Mouse (Mus musculus) intestine, postnatal 0 days (tissue): ENCODE measurements around the gene Slc17a1. TPM values are rescaled to one million over a fixed set of nuclear protein-coding genes. Genes with fewer than 3 reads are reported as not detected.

Experiments used
- ATAC-seq: fragments of 200-750 bp; cut with Nextera tagmentation; 2 replicates; pipeline ENCODE4 v1.8.0; 2017; ENCODE audit warnings: mild to moderate bottlenecking, moderate TSS enrichment, moderate library complexity
- H3K27ac ChIP-seq: fragments of 300-500 bp; sonication (generic); 2 replicates; pipeline ENCODE4 v1.5.1; 2014; ENCODE audit warnings: mild to moderate bottlenecking, low read depth, low read length, moderate library complexity
- H3K27me3 ChIP-seq: fragments of 300-500 bp; sonication (generic); replicated peaks from 2 replicates; pipeline ENCODE4 v1.6.1; 2014; ENCODE audit warnings: low read length, mixed read lengths; ENCODE audit not compliant: control insufficient read depth, insufficient read depth
- H3K36me3 ChIP-seq: fragments of 300-500 bp; sonication (generic); 2 replicates; pipeline ENCODE4 v1.6.1; 2014; ENCODE audit warnings: mild to moderate bottlenecking, moderate library complexity; ENCODE audit not compliant: control insufficient read depth, insufficient read depth
- H3K4me1 ChIP-seq: fragments of 300-500 bp; sonication (generic); replicated peaks from 2 replicates; pipeline ENCODE4 v1.6.1; 2014; ENCODE audit warnings: antibody characterized with exemption, low read length, mixed read lengths; ENCODE audit not compliant: control insufficient read depth, insufficient read depth
- H3K4me2 ChIP-seq: fragments of 300-500 bp; sonication (generic); replicated peaks from 2 replicates; pipeline ENCODE4 v1.6.1; 2014; ENCODE audit warnings: low read depth, mild to moderate bottlenecking, moderate library complexity
- H3K4me3 ChIP-seq: fragments of 300-500 bp; sonication (generic); 2 replicates; pipeline ENCODE4 v1.5.1; 2014; ENCODE audit warnings: low read depth, low read length
- H3K9ac ChIP-seq: fragments of 300-500 bp; sonication (generic); 2 replicates; pipeline ENCODE4 v1.6.1; 2014; ENCODE audit warnings: mild to moderate bottlenecking, low read depth, low read length
- H3K9me3 ChIP-seq: fragments of 300-500 bp; sonication (generic); 2 replicates; pipeline ENCODE4 v1.6.1; 2016; ENCODE audit warnings: mixed run types; ENCODE audit not compliant: control insufficient read depth
- CTCF ChIP-seq: sonication (generic); IDR thresholded peaks from 2 replicates; pipeline ENCODE4 v1.5.1; 2016; ENCODE audit warnings: low read depth, mild to moderate bottlenecking, control low read depth, antibody characterized with exemption, moderate library complexity
- WGBS: fragments of 180-500 bp; shearing (Covaris S2); extraction: QIAGEN DNeasy Blood & Tissue Kit; methylation state at CpG from one replicate; pipeline ENCODE4 v1.1.7; 2014; 5-methylcytosine and 5-hydroxymethylcytosine counted together
- polyA plus RNA-seq: library from polyadenylated mRNA; unstranded; fragments of >200 nt; fragmentation: Nextera tagmentation; extraction: Ambion mirVana; gene quantifications from 2 replicates; pipeline ENCODE4 v1.2.1, GENCODE M21; 2015

Gene Slc17a1
- polyA plus RNA-seq, 1 experiment from 2014 or later = 0.98 TPM

DNA sequence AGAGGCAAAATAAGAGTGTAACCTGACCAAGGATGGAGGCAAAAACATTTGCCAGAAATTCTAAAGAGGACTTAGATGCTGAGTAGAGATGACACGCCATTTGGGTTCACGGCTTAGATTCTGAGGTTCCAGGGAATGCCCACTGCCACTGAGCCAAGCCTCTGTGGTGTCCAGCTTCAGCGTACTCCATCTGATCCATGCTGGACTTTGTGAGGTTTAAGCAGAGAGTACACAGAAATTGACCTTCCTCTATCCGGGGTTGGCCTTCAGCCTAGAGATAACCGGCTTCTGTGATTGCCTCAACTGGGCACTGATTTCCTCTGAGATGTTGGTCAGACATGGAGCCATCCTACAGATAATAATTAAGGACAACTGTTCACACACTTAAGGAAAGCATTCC, 30.9 kb upstream of the Slc17a1 start:
- no peaks in the 10 kb centered on the region for H3K36me3 ChIP-seq
- no peak for TF ChIP-seq CTCF
- H3K9ac ChIP-seq = no peak overlapping the region
- WGBS = 78% methylated on average over 5 of the region's 5 CpGs
- H3K4me2 ChIP-seq = no peak overlapping the region
- H3K27me3 ChIP-seq = no peaks in the 10 kb centered on the region
- no peak for ATAC-seq
- H3K27ac ChIP-seq = no peak overlapping the region
- no peaks in the 10 kb centered on the region for H3K9me3 ChIP-seq
- no peak overlapping the region for H3K4me3 ChIP-seq
- H3K4me1 ChIP-seq = no peaks in the 10 kb centered on the region

DNA sequence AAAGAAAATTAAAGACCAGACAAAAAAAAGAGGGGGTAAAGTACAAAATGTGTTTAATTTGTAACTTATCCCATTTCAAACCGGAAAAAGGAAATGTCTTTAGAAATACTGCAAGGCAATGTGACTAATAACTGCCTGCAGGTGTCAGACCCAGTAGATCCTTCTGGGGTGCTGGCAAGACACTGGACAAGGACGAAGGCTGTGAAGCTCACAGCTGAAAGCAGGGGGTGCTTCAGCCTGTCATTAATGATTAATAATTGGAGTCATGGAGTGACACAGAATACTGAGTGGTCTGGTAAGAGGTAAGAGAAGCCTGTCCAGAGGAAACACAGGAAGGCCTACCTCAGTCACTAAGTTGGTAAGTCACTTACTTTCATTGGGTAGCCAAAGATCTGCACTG, 28.2 kb upstream of the Slc17a1 start, which contains the start of gene Slc17a3:
TSS of gene Slc17a3 (plus strand) at position 127 of the 400 bp plus-strand sequence.
- no peaks in the 10 kb centered on the region for H3K4me1 ChIP-seq
- no peak within 1 kb of the TSS for H3K4me2 ChIP-seq
- H3K4me3 ChIP-seq = no peak within 1 kb of the TSS
- no peaks in the 10 kb centered on the region for H3K27me3 ChIP-seq
- H3K36me3 ChIP-seq = no peaks in the 10 kb centered on the region
- H3K9ac ChIP-seq = no peak within 1 kb of the TSS
- ATAC-seq = no peak
- no peaks in the 10 kb centered on the region for H3K9me3 ChIP-seq
- TF ChIP-seq CTCF = peak; percentile 26; the same call in 1 of the 2 replicates
- 55% methylated on average over 2 of the region's 2 CpGs for WGBS
- no peak within 1 kb of the TSS for H3K27ac ChIP-seq

DNA sequence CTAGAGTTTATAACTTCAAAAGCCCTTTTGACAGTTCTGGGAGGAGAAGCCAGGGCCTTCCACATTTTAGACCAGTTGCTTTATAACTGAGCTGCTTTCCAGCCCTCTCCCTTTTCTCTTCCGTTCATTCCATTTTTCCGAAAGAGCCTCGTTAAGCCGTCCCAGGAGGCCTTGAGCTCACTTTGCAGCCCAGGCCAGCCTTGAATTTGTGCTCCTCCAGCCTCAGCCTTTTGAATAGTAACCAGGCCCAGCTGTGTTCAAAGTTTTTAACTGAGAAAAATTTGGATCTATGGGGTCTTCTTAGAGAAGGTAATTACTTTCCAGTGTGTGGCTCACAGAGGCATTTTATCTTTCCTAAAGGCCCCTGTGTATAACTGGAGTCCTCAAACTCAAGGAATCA, 21.7 kb upstream of the Slc17a1 start:
- ATAC-seq = no peak

DNA sequence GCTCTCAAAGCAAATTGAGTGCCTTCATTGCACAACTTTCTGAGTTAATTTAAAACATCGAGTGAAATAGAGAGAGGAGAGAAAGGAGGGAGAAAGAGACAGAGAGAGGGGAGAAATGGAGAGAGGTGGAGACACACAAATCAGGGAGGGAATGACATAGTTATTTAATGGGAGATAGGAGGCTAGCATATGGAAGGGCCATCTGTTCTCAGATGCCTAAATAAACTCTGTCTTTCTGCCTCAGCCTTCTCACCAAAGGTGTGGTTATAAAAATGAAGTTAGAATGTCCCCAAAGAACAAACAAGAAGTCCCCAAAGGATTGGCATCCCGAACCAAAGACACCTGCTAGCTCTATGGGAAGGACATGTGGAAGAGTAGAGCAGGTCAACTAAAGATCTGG, 18.3 kb upstream of the Slc17a1 start:
- Histone ChIP-seq H3K27me3 (no peaks in the 10 kb centered on the region), H3K4me2 (no peak overlapping the region), H3K9me3 (no peaks in the 10 kb centered on the region), H3K27ac (no peak overlapping the region), H3K9ac (no peak overlapping the region), H3K4me1 (no peaks in the 10 kb centered on the region), H3K36me3 (no peaks in the 10 kb centered on the region), H3K4me3 (no peak overlapping the region)
- 80% methylated on average over 2 of the region's 2 CpGs for WGBS
- TF ChIP-seq CTCF = no peak
- no peak for ATAC-seq

More for the DNA sequence above, 21.7 kb upstream of the Slc17a1 start:
- no peak overlapping the region for H3K4me2 ChIP-seq
- TF ChIP-seq CTCF = no peak
- H3K4me1 ChIP-seq = no peaks in the 10 kb centered on the region
- H3K27ac ChIP-seq = no peak overlapping the region
- 90% methylated on average over 4 of the region's 4 CpGs for WGBS
- H3K27me3 ChIP-seq = no peaks in the 10 kb centered on the region
- H3K9ac ChIP-seq = no peak overlapping the region
- H3K9me3 ChIP-seq = no peaks in the 10 kb centered on the region
- no peaks in the 10 kb centered on the region for H3K36me3 ChIP-seq
- H3K4me3 ChIP-seq = no peak overlapping the region

DNA sequence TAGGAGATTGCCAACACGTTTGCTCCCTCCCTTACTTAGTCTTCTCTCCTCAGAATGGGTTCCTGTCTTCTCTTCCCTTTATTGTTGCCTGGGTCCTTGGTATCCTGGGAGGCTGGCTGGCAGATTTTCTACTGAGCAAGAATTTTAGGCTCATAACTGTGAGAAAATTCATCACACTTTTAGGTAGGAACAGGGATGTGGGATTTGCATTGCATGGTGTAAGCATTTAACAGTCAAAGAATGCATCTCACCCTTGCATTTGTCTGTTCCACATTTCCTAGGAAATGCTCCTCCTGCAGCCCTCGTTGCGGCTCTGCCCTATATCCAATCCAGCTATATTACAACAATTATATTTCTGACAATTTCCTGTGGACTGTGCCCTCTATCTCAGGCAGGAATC, 11.1 kb upstream of the Slc17a1 start:
- Histone ChIP-seq H3K9me3 (no peaks in the 10 kb centered on the region), H3K27ac (no peak overlapping the region), H3K27me3 (no peaks in the 10 kb centered on the region), H3K36me3 (no peaks in the 10 kb centered on the region; the same call in 1 of the 2 replicates), H3K4me3 (no peak overlapping the region), H3K9ac (no peak overlapping the region), H3K4me1 (no peaks in the 10 kb centered on the region), H3K4me2 (no peak overlapping the region)
- no peak for ATAC-seq
- 32% methylated on average over 3 of the region's 3 CpGs for WGBS
- TF ChIP-seq CTCF = no peak

DNA sequence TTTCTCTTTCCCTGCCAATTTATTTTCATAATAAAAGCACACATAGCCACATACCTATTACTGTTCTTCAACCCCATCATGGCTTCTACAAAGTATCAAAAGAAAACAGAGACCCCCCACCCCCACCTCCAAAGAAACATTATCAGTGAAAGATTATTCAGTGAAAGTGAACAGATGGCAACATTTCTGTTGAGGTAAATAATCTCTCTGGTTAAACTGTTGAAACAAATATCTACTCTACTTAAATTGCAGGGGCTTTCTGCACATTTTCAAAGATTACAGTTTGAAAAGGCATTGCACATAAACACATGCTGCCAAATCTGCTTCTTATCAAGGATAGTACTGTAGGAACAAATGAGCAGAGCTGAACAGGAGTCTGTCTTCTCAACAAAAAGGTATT, 5.7 kb upstream of the Slc17a1 start:
- ATAC-seq = no peak
- no peaks in the 10 kb centered on the region; the same call in 1 of the 2 replicates for H3K36me3 ChIP-seq
- TF ChIP-seq CTCF = no peak
- no peaks in the 10 kb centered on the region for H3K9me3 ChIP-seq
- H3K27me3 ChIP-seq = no peaks in the 10 kb centered on the region
- no peaks in the 10 kb centered on the region for H3K4me1 ChIP-seq
- no peak overlapping the region for H3K4me2 ChIP-seq
- no peak overlapping the region for H3K27ac ChIP-seq
- H3K9ac ChIP-seq = no peak overlapping the region
- H3K4me3 ChIP-seq = no peak overlapping the region

DNA sequence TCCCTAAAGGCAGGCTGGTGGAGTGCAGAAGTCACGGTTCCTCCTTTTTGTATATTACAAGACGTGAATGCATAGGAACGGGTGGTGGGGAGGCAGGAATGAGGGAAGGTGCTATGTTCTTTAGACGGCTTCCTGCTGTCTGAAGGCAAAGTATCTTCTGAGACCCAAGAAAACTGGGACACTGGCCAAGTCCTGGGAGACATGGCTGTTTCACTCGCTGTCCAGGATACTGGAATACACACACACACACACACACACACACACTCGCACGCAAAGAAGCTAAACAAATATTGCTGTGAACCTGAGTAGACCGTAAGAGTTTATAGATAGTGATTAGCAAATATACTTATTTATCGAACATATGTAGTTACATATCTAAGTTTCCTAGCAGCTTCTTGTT, 2.8 kb upstream of the Slc17a1 start:
- WGBS = 55% methylated on average over 9 of the region's 9 CpGs

More for the DNA sequence above, 2.8 kb upstream of the Slc17a1 start:
- no peaks in the 10 kb centered on the region for H3K4me1 ChIP-seq
- TF ChIP-seq CTCF = no peak
- H3K4me3 ChIP-seq = no peak overlapping the region
- no peaks in the 10 kb centered on the region for H3K9me3 ChIP-seq
- no peak for ATAC-seq
- no peaks in the 10 kb centered on the region for H3K27me3 ChIP-seq
- H3K36me3 ChIP-seq = no peaks in the 10 kb centered on the region
- H3K4me2 ChIP-seq = no peak overlapping the region
- no peak overlapping the region for H3K9ac ChIP-seq
- H3K27ac ChIP-seq = no peak overlapping the region
